Mouse (Mus musculus): ENCODE results near the gene Mfap4. TPM values are rescaled to one million over a fixed set of nuclear protein-coding genes. Genes with fewer than 3 reads are reported as not detected.

The Mfap4 gene
- not detected in 2 replicates for polyA plus RNA-seq (2012; ENCODE audit: insufficient read depth, insufficient read length, missing spikeins)

DNA sequence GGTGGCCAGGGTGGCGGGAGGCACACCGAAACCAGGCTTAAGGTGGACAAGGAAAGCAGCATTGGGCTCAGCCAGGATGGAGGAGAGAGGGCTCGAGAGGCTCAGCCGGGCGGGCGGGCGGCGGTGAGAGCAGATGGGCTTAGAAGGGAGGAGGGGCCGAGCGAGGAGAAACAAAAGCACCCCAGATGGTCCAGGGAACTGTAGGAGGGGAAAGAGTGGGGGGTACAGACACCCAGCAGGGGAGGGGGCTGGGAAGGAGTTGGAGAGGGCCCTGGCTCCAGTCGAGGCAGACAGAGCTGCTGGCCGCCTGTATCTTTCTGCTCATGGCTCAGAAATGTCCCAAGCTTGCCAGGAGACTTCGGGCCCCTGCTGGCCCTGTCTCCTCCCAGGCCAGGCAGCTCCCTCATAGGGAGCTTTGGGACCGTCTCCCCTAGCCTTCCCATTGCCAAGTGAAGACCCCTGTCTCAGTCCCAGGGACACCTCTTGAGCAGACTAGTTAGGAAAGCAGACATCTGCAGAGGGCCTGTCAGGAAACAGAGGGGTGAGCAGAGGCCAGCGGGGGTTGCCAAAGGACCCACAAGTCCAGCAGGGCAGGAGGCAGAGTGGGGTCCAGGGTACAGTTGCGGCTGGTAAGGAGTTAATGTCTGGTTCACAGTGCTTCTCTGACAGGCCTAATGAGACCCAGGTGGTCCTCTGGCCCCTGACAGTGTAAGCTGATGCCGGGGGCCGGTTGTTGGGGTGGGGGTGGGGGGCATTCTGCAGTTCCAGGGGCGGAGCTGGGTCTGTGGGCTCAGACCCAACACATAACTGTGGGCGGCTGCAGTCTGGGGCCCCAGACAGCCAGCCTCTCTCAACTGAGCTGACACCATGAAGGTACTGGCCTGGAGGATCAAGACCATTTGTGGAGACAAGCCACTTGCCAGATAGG lies at the start of gene Mfap4:
Gene Mfap4, plus strand, starts transcription at position 819 of the 928 bp plus-strand sequence.
- Histone ChIP-seq H3K4me3 (ENCODE audit: insufficient read depth, low read length) (no peak within 1 kb of the TSS), H3K27ac (ENCODE audit: insufficient read depth, low read depth, low read length) (no peak within 1 kb of the TSS), H3K4me1 (ENCODE audit: control insufficient read depth, insufficient read depth, low read length) (no peaks in the 10 kb centered on the region)
- TF ChIP-seq CTCF (IDR thresholded peaks at IDR 0.05; ENCODE audit: low read depth, low read length): no peak
- no peak for TF ChIP-seq POLR2A (IDR thresholded peaks at IDR 0.05; ENCODE audit: borderline replicate concordance, low read depth, low read length)

DNA sequence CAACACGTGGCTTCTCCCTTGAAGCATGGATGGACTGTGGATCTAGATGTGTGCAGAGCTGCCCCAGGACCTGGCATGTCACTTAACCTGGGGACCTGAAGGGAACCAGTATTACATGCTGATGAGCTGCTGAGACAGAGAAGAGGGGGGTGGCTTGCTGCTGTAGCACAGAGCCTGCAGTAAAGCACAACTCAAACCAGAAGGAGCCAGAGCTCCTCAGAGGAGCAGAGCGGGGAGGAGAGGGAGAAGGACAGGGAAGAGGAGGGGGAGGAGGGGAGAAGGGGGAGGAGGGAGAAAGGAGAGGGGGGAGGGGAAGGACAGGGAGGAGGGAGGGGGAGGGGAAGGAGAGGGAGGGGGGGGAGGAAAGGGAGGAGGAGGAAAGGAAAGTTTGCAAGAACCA lies 48.9 kb upstream of the Mfap4 start:
- H3K27ac ChIP-seq (ENCODE audit: insufficient read depth, low read depth, low read length): no peak overlapping the region
- TF ChIP-seq POLR2A (IDR thresholded peaks at IDR 0.05; ENCODE audit: borderline replicate concordance, low read depth, low read length): no peak
- TF ChIP-seq CTCF (IDR thresholded peaks at IDR 0.05; ENCODE audit: low read depth, low read length): no peak
- 0 out of 2 replicates have a peak, but pooled peaks cover 3% of the 10 kb centered on the region for H3K4me1 ChIP-seq (ENCODE audit: control insufficient read depth, insufficient read depth, low read length)
- no peak overlapping the region for H3K4me3 ChIP-seq (ENCODE audit: insufficient read depth, low read length)

- Histone ChIP-seq H3K4me1 (ENCODE audit: control insufficient read depth, insufficient read depth, low read length) (0 out of 2 replicates have a peak, but pooled peaks cover 3% of the 10 kb centered on the region), H3K4me3 (ENCODE audit: insufficient read depth, low read length) (no peak overlapping the region), H3K27ac (ENCODE audit: insufficient read depth, low read depth, low read length) (no peak overlapping the region)
- TF ChIP-seq CTCF (IDR thresholded peaks at IDR 0.05; ENCODE audit: low read depth, low read length) (no peak), POLR2A (IDR thresholded peaks at IDR 0.05; ENCODE audit: borderline replicate concordance, low read depth, low read length) (no peak)
These were observed 46.1 kb upstream of the Mfap4 start for GRCm38 (mm10) chr11:61439170-61439569.

DNA sequence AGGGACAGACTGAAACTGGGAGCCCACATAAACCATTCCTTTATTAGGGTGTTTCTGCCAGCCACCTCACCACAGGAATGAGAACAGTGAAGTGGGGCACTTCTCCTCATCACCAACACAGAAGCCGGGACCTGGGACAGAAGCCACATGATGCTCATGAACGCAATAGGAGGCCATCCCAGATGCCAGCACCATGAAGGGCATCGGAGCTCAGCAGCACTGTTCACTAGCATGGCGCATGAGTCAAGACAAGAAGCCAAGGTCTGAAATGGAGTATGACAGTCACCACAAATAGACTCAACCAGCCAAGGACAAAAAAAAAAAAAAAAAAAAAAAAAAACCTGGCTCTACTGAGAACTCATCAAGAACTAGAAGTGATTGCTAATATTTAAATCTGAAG lies 44.8 kb upstream of the Mfap4 start:
- TF ChIP-seq CTCF (IDR thresholded peaks at IDR 0.05; ENCODE audit: low read depth, low read length) (no peak), POLR2A (IDR thresholded peaks at IDR 0.05; ENCODE audit: borderline replicate concordance, low read depth, low read length) (no peak)
- no peak overlapping the region for H3K27ac ChIP-seq (ENCODE audit: insufficient read depth, low read depth, low read length)
- no peak overlapping the region for H3K4me3 ChIP-seq (ENCODE audit: insufficient read depth, low read length)
- H3K4me1 ChIP-seq (ENCODE audit: control insufficient read depth, insufficient read depth, low read length): 0 out of 2 replicates have a peak, but pooled peaks cover 3% of the 10 kb centered on the region

- H3K4me3 ChIP-seq (ENCODE audit: insufficient read depth, low read length): no peak overlapping the region
- H3K27ac ChIP-seq (ENCODE audit: insufficient read depth, low read depth, low read length): no peak overlapping the region
- 0 out of 2 replicates have a peak, but pooled peaks cover 3% of the 10 kb centered on the region for H3K4me1 ChIP-seq (ENCODE audit: control insufficient read depth, insufficient read depth, low read length)
- TF ChIP-seq POLR2A (IDR thresholded peaks at IDR 0.05; ENCODE audit: borderline replicate concordance, low read depth, low read length) (no peak), CTCF (IDR thresholded peaks at IDR 0.05; ENCODE audit: low read depth, low read length) (no peak)
These were observed 43.6 kb upstream of the Mfap4 start for GRCm38 (mm10) chr11:61441670-61442069.

GRCm38 (mm10) chr11:61443807-61444206 lies 41.4 kb upstream of the Mfap4 start:
- 0 out of 2 replicates have a peak, but pooled peaks cover 3% of the 10 kb centered on the region for H3K4me1 ChIP-seq (ENCODE audit: control insufficient read depth, insufficient read depth, low read length)
- TF ChIP-seq CTCF (IDR thresholded peaks at IDR 0.05; ENCODE audit: low read depth, low read length): no peak
- TF ChIP-seq POLR2A (IDR thresholded peaks at IDR 0.05; ENCODE audit: borderline replicate concordance, low read depth, low read length): no peak
- H3K4me3 ChIP-seq (ENCODE audit: insufficient read depth, low read length): no peak overlapping the region

GRCm38 (mm10) chr11:61447296-61447695 lies 37.9 kb upstream of the Mfap4 start:
- H3K27ac ChIP-seq (ENCODE audit: insufficient read depth, low read depth, low read length): no peak overlapping the region
- H3K4me3 ChIP-seq (ENCODE audit: insufficient read depth, low read length): no peak overlapping the region
- H3K4me1 ChIP-seq (ENCODE audit: control insufficient read depth, insufficient read depth, low read length): no peaks in the 10 kb centered on the region
- TF ChIP-seq POLR2A (IDR thresholded peaks at IDR 0.05; ENCODE audit: borderline replicate concordance, low read depth, low read length) (no peak), CTCF (IDR thresholded peaks at IDR 0.05; ENCODE audit: low read depth, low read length) (no peak)

More at GRCm38 (mm10) chr11:61443807-61444206, 41.4 kb upstream of the Mfap4 start:
- H3K27ac ChIP-seq (ENCODE audit: insufficient read depth, low read depth, low read length): no peak overlapping the region

DNA sequence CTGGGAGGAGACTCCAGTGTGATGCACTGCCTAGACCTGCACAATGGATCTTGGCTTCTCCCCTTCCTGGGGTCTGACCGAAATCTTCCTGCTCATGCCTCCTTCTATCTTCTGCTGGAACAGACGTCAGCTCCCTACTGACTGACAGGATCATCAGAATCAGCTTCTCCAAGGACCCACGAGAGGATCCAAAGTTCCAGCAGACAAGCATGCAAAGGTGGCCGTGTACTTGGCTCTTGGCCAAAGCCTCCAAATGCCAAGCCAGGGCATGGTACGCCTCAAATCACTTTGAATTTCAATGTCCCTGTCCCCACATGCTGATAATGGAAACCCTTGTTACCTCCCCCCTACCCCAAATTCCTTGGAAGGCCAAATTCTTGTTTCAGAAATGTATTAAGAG lies 37.2 kb upstream of the Mfap4 start:
- H3K4me1 ChIP-seq (ENCODE audit: control insufficient read depth, insufficient read depth, low read length): no peaks in the 10 kb centered on the region
- H3K27ac ChIP-seq (ENCODE audit: insufficient read depth, low read depth, low read length): no peak overlapping the region
- H3K4me3 ChIP-seq (ENCODE audit: insufficient read depth, low read length): no peak overlapping the region
- TF ChIP-seq POLR2A (IDR thresholded peaks at IDR 0.05; ENCODE audit: borderline replicate concordance, low read depth, low read length): no peak

GRCm38 (mm10) chr11:61448599-61449225 lies 36.5 kb upstream of the Mfap4 start:
- H3K4me1 ChIP-seq (ENCODE audit: control insufficient read depth, insufficient read depth, low read length): no peaks in the 10 kb centered on the region
- H3K4me3 ChIP-seq (ENCODE audit: insufficient read depth, low read length): no peak overlapping the region
- no peak overlapping the region for H3K27ac ChIP-seq (ENCODE audit: insufficient read depth, low read depth, low read length)
- TF ChIP-seq POLR2A (IDR thresholded peaks at IDR 0.05; ENCODE audit: borderline replicate concordance, low read depth, low read length) (no peak), CTCF (IDR thresholded peaks at IDR 0.05; ENCODE audit: low read depth, low read length) (no peak)

Measured in bone marrow macrophage, adult 2 months (primary cell).